Mouse (Mus musculus) hindbrain, embryonic 11.5 days (tissue): ENCODE results near the gene G6pc2. TPM values are rescaled to one million over a fixed set of nuclear protein-coding genes. Genes with fewer than 3 reads are reported as not detected.

Source experiments
- ATAC-seq: fragments of 200-750 bp; cut with Nextera tagmentation; 2 replicates; pipeline ENCODE4 v1.8.0; 2017; ENCODE audit warnings: mild to moderate bottlenecking, moderate TSS enrichment, moderate library complexity; ENCODE audit not compliant: low FRiP score
- DNase-seq: peaks from one replicate; pipeline ENCODE4 v3.0.0-alpha.2; 2015; ENCODE audit warnings: low spot score
- H3K27ac ChIP-seq: fragments of 300-500 bp; sonication (generic); 2 replicates; pipeline ENCODE4 v1.5.1; 2014; ENCODE audit warnings: mild to moderate bottlenecking, low read depth, low read length
- H3K27me3 ChIP-seq: fragments of 300-500 bp; sonication (generic); 2 replicates; pipeline ENCODE4 v1.6.1; 2014; ENCODE audit warnings: mild to moderate bottlenecking, low read length, moderate library complexity, mixed read lengths; ENCODE audit not compliant: control insufficient read depth, insufficient read depth
- H3K36me3 ChIP-seq: fragments of 300-500 bp; sonication (generic); 2 replicates; pipeline ENCODE4 v1.6.1; 2014; ENCODE audit warnings: mild to moderate bottlenecking, low read length, moderate library complexity, mixed read lengths; ENCODE audit not compliant: control insufficient read depth, insufficient read depth
- H3K4me1 ChIP-seq: fragments of 300-500 bp; sonication (generic); replicated peaks from 2 replicates; pipeline ENCODE4 v1.6.1; 2014; ENCODE audit warnings: low read length, mixed read lengths; ENCODE audit not compliant: control insufficient read depth, insufficient read depth
- H3K4me2 ChIP-seq: fragments of 300-500 bp; sonication (generic); replicated peaks from 2 replicates; pipeline ENCODE4 v1.6.1; 2014; ENCODE audit warnings: mild to moderate bottlenecking, low read depth, low read length
- H3K4me3 ChIP-seq: fragments of 300-500 bp; sonication (generic); 2 replicates; pipeline ENCODE4 v1.5.1; 2014; ENCODE audit warnings: low read depth, low read length
- H3K9ac ChIP-seq: fragments of 300-500 bp; sonication (generic); 2 replicates; pipeline ENCODE4 v1.6.1; 2014; ENCODE audit warnings: low read depth, low read length
- H3K9me3 ChIP-seq: fragments of 300-500 bp; sonication (generic); 2 replicates; pipeline ENCODE4 v1.6.1; 2016; ENCODE audit warnings: low read length; ENCODE audit not compliant: control insufficient read depth
- WGBS: fragments of 180-500 bp; shearing (Covaris S2); extraction: QIAGEN DNeasy Blood & Tissue Kit; methylation state at CpG from one replicate; pipeline ENCODE4 v1.1.7; 2014; 5-methylcytosine and 5-hydroxymethylcytosine counted together
- polyA plus RNA-seq: library from polyadenylated mRNA; unstranded; fragments of >200 nt; fragmentation: Nextera tagmentation; extraction: Ambion mirVana; gene quantifications from 2 replicates; pipeline ENCODE4 v1.2.1, GENCODE M21; 2014

G6pc2 gene
- polyA plus RNA-seq, result 0.13 and 0.28 TPM in 2 replicates

GRCm38 (mm10) chr2:69210773-69211172, at the start of gene G6pc2:
Gene G6pc2, plus strand, starts transcription at chr2:69211073.
- H3K36me3 ChIP-seq, result no peaks in the 10 kb centered on the region
- no peaks in the 10 kb centered on the region for H3K4me1 ChIP-seq
- no peak within 1 kb of the TSS for H3K27ac ChIP-seq
- 77% methylated on average over 7 of the region's 7 CpGs for WGBS
- no peak within 1 kb of the TSS for H3K4me3 ChIP-seq
- H3K9me3 ChIP-seq, result no peaks in the 10 kb centered on the region
- H3K9ac ChIP-seq, result no peak within 1 kb of the TSS
- no peak within 1 kb of the TSS for H3K4me2 ChIP-seq
- no peak for DNase-seq
- no peak for ATAC-seq
- no peaks in the 10 kb centered on the region for H3K27me3 ChIP-seq

GRCm38 (mm10) chr2:69170395-69171077, 40.3 kb upstream of the G6pc2 start:
- H3K4me3 ChIP-seq, result no peak overlapping the region
- 82% methylated on average over 9 of the region's 9 CpGs for WGBS
- H3K4me2 ChIP-seq, result no peak overlapping the region
- no peak overlapping the region for H3K9ac ChIP-seq
- no peaks in the 10 kb centered on the region for H3K9me3 ChIP-seq
- no peaks in the 10 kb centered on the region for H3K27me3 ChIP-seq
- no peaks in the 10 kb centered on the region for H3K36me3 ChIP-seq
- ATAC-seq (no peak), DNase-seq (no peak)
- no peaks in the 10 kb centered on the region for H3K4me1 ChIP-seq
- H3K27ac ChIP-seq, result no peak overlapping the region

DNA sequence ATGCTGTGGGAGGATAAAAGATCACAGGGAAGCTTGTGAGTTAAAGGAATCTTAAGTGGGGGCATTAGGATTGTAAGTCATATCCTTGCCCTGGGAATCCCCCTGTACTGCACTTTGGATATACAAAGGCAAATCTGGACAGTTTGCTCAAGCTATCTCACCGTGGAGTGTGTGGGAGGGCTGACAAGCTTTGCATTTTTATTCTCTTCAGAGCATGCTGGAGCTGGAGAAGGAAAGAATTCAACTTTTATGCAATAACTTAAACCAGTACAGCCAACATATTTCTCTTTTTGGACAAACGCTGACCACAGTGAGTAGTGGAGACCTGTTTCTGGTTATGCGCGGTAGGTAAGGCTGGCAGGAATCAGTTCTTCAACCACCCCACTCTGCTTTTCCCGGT, 35.6 kb upstream of the G6pc2 start:
- Histone ChIP-seq H3K27ac (no peak overlapping the region), H3K27me3 (no peaks in the 10 kb centered on the region), H3K4me1 (no peaks in the 10 kb centered on the region), H3K9ac (no peak overlapping the region), H3K9me3 (no peaks in the 10 kb centered on the region), H3K4me2 (no peak overlapping the region), H3K36me3 (no peaks in the 10 kb centered on the region), H3K4me3 (no peak overlapping the region)
- DNase-seq (no peak), ATAC-seq (no peak)
- 82% methylated on average over 5 of the region's 5 CpGs for WGBS

DNA sequence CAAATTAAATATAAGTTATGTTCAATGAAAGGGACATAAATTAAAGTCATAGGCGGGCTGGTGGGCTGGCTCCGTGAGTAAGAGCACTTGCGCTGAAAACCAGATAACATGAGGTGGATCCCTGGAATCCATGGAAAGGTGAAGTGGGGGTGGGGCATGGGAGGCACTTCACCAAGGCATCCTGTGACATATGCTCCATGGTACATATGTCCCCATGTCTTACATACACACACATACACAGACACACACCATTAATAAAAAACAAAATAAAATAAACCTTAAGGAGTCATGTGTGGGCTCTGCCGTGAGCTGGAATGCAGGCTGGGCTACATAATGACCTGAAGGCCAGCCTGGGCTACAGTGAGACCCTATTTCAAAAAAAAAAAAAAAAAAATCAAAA, 31.2 kb upstream of the G6pc2 start:
- 93% methylated on average over 4 of the region's 4 CpGs for WGBS

DNA sequence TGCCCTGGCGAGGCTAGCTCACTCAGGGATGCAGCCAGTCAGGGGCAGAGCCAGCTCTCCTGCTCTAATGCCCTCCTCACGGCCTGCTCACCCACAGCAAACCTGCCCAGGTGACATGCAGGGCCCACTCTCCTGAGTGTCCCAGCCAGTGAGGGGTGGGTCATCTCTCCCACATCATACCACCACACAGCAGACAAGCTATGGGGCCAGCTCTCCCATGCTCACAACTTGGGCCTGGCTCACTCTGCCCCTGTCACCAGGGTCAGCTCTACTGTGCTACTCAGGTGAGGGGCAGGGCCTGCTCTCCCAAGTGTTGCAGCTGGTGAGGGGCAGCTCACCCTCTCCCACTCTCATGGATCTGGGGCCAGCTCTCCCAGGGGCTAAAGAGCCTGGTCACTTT, 22.9 kb upstream of the G6pc2 start:
- Histone ChIP-seq H3K27ac (no peak overlapping the region), H3K27me3 (no peaks in the 10 kb centered on the region), H3K9me3 (no peaks in the 10 kb centered on the region), H3K36me3 (no peaks in the 10 kb centered on the region), H3K4me2 (no peak overlapping the region), H3K4me1 (no peaks in the 10 kb centered on the region), H3K9ac (no peak overlapping the region), H3K4me3 (no peak overlapping the region)
- 91% methylated on average over 2 of the region's 2 CpGs for WGBS
- no peak for DNase-seq
- ATAC-seq, result no peak

More for the DNA sequence above, 31.2 kb upstream of the G6pc2 start:
- Histone ChIP-seq H3K4me1 (no peaks in the 10 kb centered on the region), H3K27me3 (no peaks in the 10 kb centered on the region), H3K36me3 (no peaks in the 10 kb centered on the region), H3K4me2 (no peak overlapping the region), H3K4me3 (no peak overlapping the region), H3K9me3 (no peaks in the 10 kb centered on the region), H3K9ac (no peak overlapping the region), H3K27ac (no peak overlapping the region)
- ATAC-seq (no peak), DNase-seq (no peak)

DNA sequence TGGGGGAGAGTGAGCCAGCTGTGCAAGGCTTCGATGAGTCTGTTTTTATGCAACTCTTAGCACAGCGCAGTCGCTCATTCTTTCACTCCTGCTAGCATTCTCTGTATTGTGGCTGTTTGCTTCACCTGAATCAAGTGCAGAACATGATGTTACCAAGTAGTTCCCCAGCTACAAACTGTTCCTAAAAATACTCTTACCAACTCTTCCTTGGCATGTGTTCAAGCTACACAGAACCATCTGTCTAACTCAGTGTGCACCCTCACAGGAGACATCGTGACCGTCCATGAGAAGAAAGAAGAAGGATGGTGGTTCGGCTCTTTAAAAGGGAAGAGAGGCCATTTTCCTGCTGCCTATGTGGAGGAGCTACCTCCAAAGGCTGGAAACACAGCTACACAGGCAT, 22.1 kb upstream of the G6pc2 start:
- no peak for ATAC-seq

GRCm38 (mm10) chr2:69189222-69189621, 21.7 kb upstream of the G6pc2 start:
- no peaks in the 10 kb centered on the region for H3K9me3 ChIP-seq
- no peak for ATAC-seq
- no peak overlapping the region for H3K9ac ChIP-seq
- no peak overlapping the region for H3K4me2 ChIP-seq
- H3K4me3 ChIP-seq, result no peak overlapping the region
- no peaks in the 10 kb centered on the region for H3K27me3 ChIP-seq
- H3K36me3 ChIP-seq, result 0 out of 2 replicates have a peak, but pooled peaks cover 4% of the 10 kb centered on the region
- H3K27ac ChIP-seq, result no peak overlapping the region
- no peaks in the 10 kb centered on the region for H3K4me1 ChIP-seq
- WGBS, result 79% methylated on average over 4 of the region's 4 CpGs
- DNase-seq, result no peak

More for the DNA sequence above, 22.1 kb upstream of the G6pc2 start:
- Histone ChIP-seq H3K27me3 (no peaks in the 10 kb centered on the region), H3K27ac (no peak overlapping the region), H3K4me1 (no peaks in the 10 kb centered on the region), H3K4me3 (no peak overlapping the region), H3K9ac (no peak overlapping the region), H3K4me2 (no peak overlapping the region), H3K36me3 (0 out of 2 replicates have a peak, but pooled peaks cover 3% of the 10 kb centered on the region), H3K9me3 (no peaks in the 10 kb centered on the region)
- no peak for DNase-seq
- 93% methylated on average over 6 of the region's 6 CpGs for WGBS

DNA sequence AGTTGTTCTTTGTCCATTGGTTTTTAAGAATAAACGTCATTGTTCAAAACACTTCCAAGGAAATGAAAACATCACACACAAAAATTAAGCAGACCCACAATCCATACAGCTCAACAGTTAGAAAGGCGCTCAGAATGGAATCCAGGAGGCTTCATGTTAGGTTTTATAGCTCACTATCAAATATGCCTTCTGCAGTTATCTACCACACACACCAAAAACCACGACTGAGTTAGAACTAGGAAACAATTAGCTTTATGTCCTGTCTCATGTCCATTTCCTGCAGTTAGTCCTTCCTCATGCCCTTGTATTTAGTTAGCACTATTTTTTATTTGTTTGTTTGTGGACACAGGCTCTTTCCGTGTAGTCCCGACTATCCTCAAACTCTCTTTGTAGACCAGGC, 19.8 kb upstream of the G6pc2 start:
- no peak overlapping the region for H3K27ac ChIP-seq
- 0 out of 2 replicates have a peak, but pooled peaks cover 4% of the 10 kb centered on the region for H3K36me3 ChIP-seq
- H3K9me3 ChIP-seq, result no peaks in the 10 kb centered on the region
- H3K9ac ChIP-seq, result no peak overlapping the region
- no peak overlapping the region for H3K4me2 ChIP-seq
- WGBS, result 89% methylated on average over 5 of the region's 5 CpGs
- no peaks in the 10 kb centered on the region for H3K4me1 ChIP-seq
- DNase-seq (no peak), ATAC-seq (no peak)
- H3K4me3 ChIP-seq, result no peak overlapping the region
- no peaks in the 10 kb centered on the region for H3K27me3 ChIP-seq

GRCm38 (mm10) chr2:69193555-69193954, 17.3 kb upstream of the G6pc2 start:
- DNase-seq, result no peak
- no peak for ATAC-seq
- no peaks in the 10 kb centered on the region for H3K4me1 ChIP-seq
- H3K9me3 ChIP-seq, result no peaks in the 10 kb centered on the region
- 92% methylated on average over 5 of the region's 5 CpGs for WGBS
- H3K9ac ChIP-seq, result no peak overlapping the region
- no peaks in the 10 kb centered on the region for H3K27me3 ChIP-seq
- H3K27ac ChIP-seq, result no peak overlapping the region
- no peak overlapping the region for H3K4me3 ChIP-seq
- H3K36me3 ChIP-seq, result 0 out of 2 replicates have a peak, but pooled peaks cover 4% of the 10 kb centered on the region
- no peak overlapping the region for H3K4me2 ChIP-seq
